Mouse (Mus musculus): Measurements from ENCODE around the gene Mpdu1. TPM values are rescaled to one million over a fixed set of nuclear protein-coding genes. Genes with fewer than 3 reads are reported as not detected.

Gene Mpdu1
- polyA plus RNA-seq, 1 experiment from 2014 or later, result 25.9 TPM

DNA sequence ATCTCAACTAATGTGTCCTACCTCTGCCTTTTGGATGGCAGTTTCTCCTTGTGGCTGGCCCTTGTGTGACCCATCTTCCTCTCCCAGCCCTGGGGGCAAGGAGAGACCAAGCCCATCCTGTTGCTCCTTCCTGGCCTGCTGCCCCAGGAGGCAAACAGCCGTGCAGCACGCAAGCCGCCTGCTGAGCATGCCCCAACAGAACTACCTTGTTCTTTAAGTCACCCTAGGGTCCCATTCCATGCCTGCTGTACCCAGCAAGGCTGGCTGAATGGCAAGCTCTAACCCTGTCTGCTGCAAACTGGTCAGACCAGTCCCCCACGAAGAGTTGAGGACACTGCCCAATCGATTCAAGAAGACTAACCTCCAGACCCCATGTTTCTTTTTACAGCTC lies 6.4 kb downstream of the Mpdu1 start:
- WGBS, result 71% methylated on average over 5 of the region's 5 CpGs
- Histone ChIP-seq H3K9ac (replicated peaks; ENCODE audit: low read length) (no peak overlapping the region), H3K4me1 (ENCODE audit: control insufficient read depth, insufficient read depth, low read length) (no peaks in the 10 kb centered on the region; the same call in 1 of the 2 replicates), H3K27ac (replicated peaks; ENCODE audit: low read depth, low read length) (no peak overlapping the region), H3K9me3 (replicated peaks; ENCODE audit: control insufficient read depth, low read length) (no peaks in the 10 kb centered on the region), H3K4me3 (ENCODE audit: low read depth, low read length) (no peak overlapping the region), H3K36me3 (replicated peaks; ENCODE audit: control insufficient read depth, insufficient read depth, low read depth, low read length) (peaks cover 19% of the 10 kb centered on the region), H3K27me3 (ENCODE audit: control insufficient read depth, insufficient read depth, low read length) (no peaks in the 10 kb centered on the region), H3K4me2 (ENCODE audit: low read depth, low read length) (no peak overlapping the region)
- DNase-seq (ENCODE audit: low spot score), result no peak
- no peak for ATAC-seq (replicated peaks; ENCODE audit: insufficient number of reproducible peaks, low FRiP score, low TSS enrichment, low read depth)

DNA sequence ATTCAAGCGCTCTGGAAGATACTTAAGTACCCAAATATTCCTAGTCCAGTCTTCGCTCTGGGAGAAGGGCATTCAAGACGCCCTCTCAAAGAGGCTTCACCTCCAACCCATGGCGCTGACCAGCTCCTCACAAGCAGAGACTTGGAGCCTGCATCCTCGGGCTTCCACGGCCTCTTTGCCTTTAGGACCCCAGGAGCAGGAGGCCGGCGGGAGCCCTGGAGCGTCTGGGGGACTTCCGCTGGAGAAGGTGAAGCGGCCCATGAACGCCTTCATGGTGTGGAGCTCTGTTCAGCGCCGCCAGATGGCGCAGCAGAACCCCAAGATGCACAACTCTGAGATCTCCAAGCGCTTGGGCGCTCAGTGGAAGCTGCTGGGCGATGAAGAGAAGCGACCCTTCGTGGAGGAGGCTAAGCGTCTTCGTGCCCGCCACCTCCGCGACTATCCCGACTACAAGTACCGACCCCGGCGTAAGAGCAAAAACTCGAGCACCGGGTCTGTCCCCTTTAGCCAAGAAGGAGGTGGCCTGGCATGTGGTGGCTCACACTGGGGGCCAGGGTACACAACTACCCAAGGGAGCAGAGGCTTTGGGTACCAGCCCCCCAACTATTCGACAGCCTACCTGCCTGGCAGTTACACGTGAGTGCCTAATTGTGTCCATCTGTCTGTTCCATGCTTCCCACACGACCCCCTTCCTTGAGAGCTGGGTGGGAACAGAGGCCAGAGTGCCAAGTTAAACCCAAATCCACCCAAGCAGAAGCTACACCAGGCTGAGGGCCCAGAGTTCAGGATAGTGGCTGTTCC lies 7.0 kb downstream of the Mpdu1 start, which contains the start of gene Sox15:
Gene Sox15 (plus strand): TSS at position 51 of the 801 bp plus-strand sequence.
- H3K36me3 ChIP-seq (replicated peaks; ENCODE audit: control insufficient read depth, insufficient read depth, low read depth, low read length), result peaks cover 25% of the 10 kb centered on the region
- H3K4me2 ChIP-seq (ENCODE audit: low read depth, low read length), result no peak within 1 kb of the TSS
- peak; percentile 31; the same call in 1 of the 2 replicates for ATAC-seq (replicated peaks; ENCODE audit: insufficient number of reproducible peaks, low FRiP score, low TSS enrichment, low read depth)
- H3K4me3 ChIP-seq (ENCODE audit: low read depth, low read length), result no peak within 1 kb of the TSS
- H3K27me3 ChIP-seq (ENCODE audit: control insufficient read depth, insufficient read depth, low read length), result no peaks in the 10 kb centered on the region
- H3K27ac ChIP-seq (replicated peaks; ENCODE audit: low read depth, low read length), result no peak within 1 kb of the TSS
- no peaks in the 10 kb centered on the region for H3K9me3 ChIP-seq (replicated peaks; ENCODE audit: control insufficient read depth, low read length)
- no peak within 1 kb of the TSS for H3K9ac ChIP-seq (replicated peaks; ENCODE audit: low read length)
- DNase-seq (ENCODE audit: low spot score), result peak; percentile 87
- 19% methylated on average over 34 of the region's 34 CpGs for whole genome bisulfite sequencing
- H3K4me1 ChIP-seq (ENCODE audit: control insufficient read depth, insufficient read depth, low read length), result no peaks in the 10 kb centered on the region; the same call in 1 of the 2 replicates

GRCm38 (mm10) chr11:69654760-69655159 lies 7.7 kb downstream of the Mpdu1 start:
- DNase-seq (ENCODE audit: low spot score) (no peak), ATAC-seq (replicated peaks; ENCODE audit: insufficient number of reproducible peaks, low FRiP score, low TSS enrichment, low read depth) (no peak)
- Histone ChIP-seq H3K27me3 (ENCODE audit: control insufficient read depth, insufficient read depth, low read length) (no peaks in the 10 kb centered on the region), H3K9ac (replicated peaks; ENCODE audit: low read length) (no peak overlapping the region), H3K4me1 (ENCODE audit: control insufficient read depth, insufficient read depth, low read length) (no peaks in the 10 kb centered on the region; the same call in 1 of the 2 replicates), H3K4me2 (ENCODE audit: low read depth, low read length) (no peak overlapping the region), H3K27ac (replicated peaks; ENCODE audit: low read depth, low read length) (no peak overlapping the region), H3K9me3 (replicated peaks; ENCODE audit: control insufficient read depth, low read length) (no peaks in the 10 kb centered on the region), H3K4me3 (ENCODE audit: low read depth, low read length) (no peak overlapping the region), H3K36me3 (replicated peaks; ENCODE audit: control insufficient read depth, insufficient read depth, low read depth, low read length) (peaks cover 28% of the 10 kb centered on the region)
- 31% methylated on average over 9 of the region's 9 CpGs for WGBS

- ATAC-seq (replicated peaks; ENCODE audit: insufficient number of reproducible peaks, low FRiP score, low TSS enrichment, low read depth), result no peak
- Histone ChIP-seq H3K27ac (replicated peaks; ENCODE audit: low read depth, low read length) (no peak overlapping the region), H3K9ac (replicated peaks; ENCODE audit: low read length) (no peak overlapping the region), H3K27me3 (ENCODE audit: control insufficient read depth, insufficient read depth, low read length) (no peaks in the 10 kb centered on the region), H3K4me2 (ENCODE audit: low read depth, low read length) (no peak overlapping the region), H3K4me1 (ENCODE audit: control insufficient read depth, insufficient read depth, low read length) (no peaks in the 10 kb centered on the region; the same call in 1 of the 2 replicates), H3K4me3 (ENCODE audit: low read depth, low read length) (no peak overlapping the region), H3K9me3 (replicated peaks; ENCODE audit: control insufficient read depth, low read length) (no peaks in the 10 kb centered on the region), H3K36me3 (replicated peaks; ENCODE audit: control insufficient read depth, insufficient read depth, low read depth, low read length) (peaks cover 29% of the 10 kb centered on the region)
- no peak for DNase-seq (ENCODE audit: low spot score)
- WGBS, result 70% methylated on average over 5 of the region's 5 CpGs
Measured at GRCm38 (mm10) chr11:69653399-69653798, 9.0 kb downstream of the Mpdu1 start.

DNA sequence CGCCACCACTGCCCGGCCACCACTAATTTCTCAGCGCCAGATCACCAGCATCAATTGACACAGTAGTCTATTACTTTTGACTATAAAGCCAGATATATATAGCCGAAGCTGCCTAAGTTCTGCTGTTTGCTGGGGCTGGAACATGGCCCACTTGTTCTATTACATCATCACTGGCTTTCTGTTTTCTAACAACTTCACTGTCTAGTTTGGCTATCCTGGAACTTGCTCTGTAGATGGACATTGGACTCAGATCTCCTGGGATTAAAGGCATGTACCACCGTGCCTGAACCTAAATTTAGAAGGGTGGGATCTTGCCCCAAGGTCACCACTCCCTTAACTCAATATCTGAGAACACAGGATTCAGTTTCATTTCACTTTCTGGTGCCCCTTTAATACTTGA lies 16.6 kb downstream of the Mpdu1 start:
- WGBS, result 92% methylated on average over 5 of the region's 5 CpGs
- Histone ChIP-seq H3K4me3 (ENCODE audit: low read depth, low read length) (no peak overlapping the region), H3K4me1 (ENCODE audit: control insufficient read depth, insufficient read depth, low read length) (no peaks in the 10 kb centered on the region), H3K27me3 (ENCODE audit: control insufficient read depth, insufficient read depth, low read length) (no peaks in the 10 kb centered on the region), H3K9ac (replicated peaks; ENCODE audit: low read length) (no peak overlapping the region), H3K36me3 (replicated peaks; ENCODE audit: control insufficient read depth, insufficient read depth, low read depth, low read length) (peaks cover 38% of the 10 kb centered on the region), H3K9me3 (replicated peaks; ENCODE audit: control insufficient read depth, low read length) (no peaks in the 10 kb centered on the region), H3K27ac (replicated peaks; ENCODE audit: low read depth, low read length) (no peak overlapping the region), H3K4me2 (ENCODE audit: low read depth, low read length) (no peak overlapping the region)
- DNase-seq (ENCODE audit: low spot score) (no peak), ATAC-seq (replicated peaks; ENCODE audit: insufficient number of reproducible peaks, low FRiP score, low TSS enrichment, low read depth) (no peak)

GRCm38 (mm10) chr11:69635471-69635870 lies 27.0 kb downstream of the Mpdu1 start:
- DNase-seq (ENCODE audit: low spot score), result no peak
- peaks cover 3% of the 10 kb centered on the region for H3K36me3 ChIP-seq (replicated peaks; ENCODE audit: control insufficient read depth, insufficient read depth, low read depth, low read length)
- WGBS, result 87% methylated on average over 3 of the region's 3 CpGs
- H3K4me2 ChIP-seq (ENCODE audit: low read depth, low read length), result no peak overlapping the region
- H3K4me3 ChIP-seq (ENCODE audit: low read depth, low read length), result no peak overlapping the region
- ATAC-seq (replicated peaks; ENCODE audit: insufficient number of reproducible peaks, low FRiP score, low TSS enrichment, low read depth), result no peak
- H3K27ac ChIP-seq (replicated peaks; ENCODE audit: low read depth, low read length), result no peak overlapping the region
- no peak overlapping the region for H3K9ac ChIP-seq (replicated peaks; ENCODE audit: low read length)
- no peaks in the 10 kb centered on the region for H3K4me1 ChIP-seq (ENCODE audit: control insufficient read depth, insufficient read depth, low read length)
- no peaks in the 10 kb centered on the region for H3K27me3 ChIP-seq (ENCODE audit: control insufficient read depth, insufficient read depth, low read length)
- no peaks in the 10 kb centered on the region for H3K9me3 ChIP-seq (replicated peaks; ENCODE audit: control insufficient read depth, low read length)

- Histone ChIP-seq H3K27me3 (ENCODE audit: control insufficient read depth, insufficient read depth, low read length) (no peaks in the 10 kb centered on the region), H3K36me3 (replicated peaks; ENCODE audit: control insufficient read depth, insufficient read depth, low read depth, low read length) (no peaks in the 10 kb centered on the region; the same call in 1 of the 2 replicates), H3K9ac (replicated peaks; ENCODE audit: low read length) (peak overlapping the region; percentile 97), H3K4me3 (ENCODE audit: low read depth, low read length) (peak overlapping the region; percentile 98), H3K4me1 (ENCODE audit: control insufficient read depth, insufficient read depth, low read length) (no peaks in the 10 kb centered on the region), H3K9me3 (replicated peaks; ENCODE audit: control insufficient read depth, low read length) (no peaks in the 10 kb centered on the region), H3K4me2 (ENCODE audit: low read depth, low read length) (peak overlapping the region; percentile 74), H3K27ac (replicated peaks; ENCODE audit: low read depth, low read length) (peak overlapping the region; percentile 95)
- ATAC-seq (replicated peaks; ENCODE audit: insufficient number of reproducible peaks, low FRiP score, low TSS enrichment, low read depth), result peak; percentile 61
- no peak for DNase-seq (ENCODE audit: low spot score)
- WGBS, result under 1% methylated on average over 37 of the region's 50 CpGs
Measured at GRCm38 (mm10) chr11:69633128-69633866, 29.1 kb downstream of the Mpdu1 start.

All from embryonic facial prominence, embryonic 11.5 days (tissue).